Mouse (Mus musculus) limb, embryonic 13.5 days (tissue): ENCODE results near the gene Clmp. TPM values are rescaled to one million over a fixed set of nuclear protein-coding genes. Genes with fewer than 3 reads are reported as not detected.

ENCODE experiments used
- ATAC-seq: fragments of 200-750 bp; cut with Nextera tagmentation; 2 replicates; pipeline ENCODE4 v1.8.0; 2017; ENCODE audit warnings: low read depth, moderate number of reproducible peaks, moderate TSS enrichment; ENCODE audit not compliant: low FRiP score
- H3K27ac ChIP-seq: fragments of 300-500 bp; sonication (generic); 2 replicates; pipeline ENCODE4 v1.5.1; 2015; ENCODE audit warnings: inconsistent platforms, mild to moderate bottlenecking, moderate library complexity
- H3K27me3 ChIP-seq: fragments of 300-500 bp; sonication (generic); 2 replicates; pipeline ENCODE4 v1.6.1; 2015; ENCODE audit warnings: mild to moderate bottlenecking, inconsistent platforms
- H3K36me3 ChIP-seq: fragments of 300-500 bp; sonication (generic); 2 replicates; pipeline ENCODE4 v1.6.1; 2015; ENCODE audit warnings: inconsistent platforms, mild to moderate bottlenecking, moderate library complexity
- H3K4me1 ChIP-seq: fragments of 300-500 bp; sonication (generic); 2 replicates; pipeline ENCODE4 v1.6.1; 2015; ENCODE audit warnings: inconsistent platforms
- H3K4me2 ChIP-seq: fragments of 300-500 bp; sonication (generic); replicated peaks from 2 replicates; pipeline ENCODE4 v1.6.1; 2015; ENCODE audit warnings: inconsistent platforms, mild to moderate bottlenecking, moderate library complexity
- H3K4me3 ChIP-seq: fragments of 300-500 bp; sonication (generic); 2 replicates; pipeline ENCODE4 v1.5.1; 2015; ENCODE audit warnings: moderate library complexity, mild to moderate bottlenecking, inconsistent platforms
- H3K9ac ChIP-seq: fragments of 300-500 bp; sonication (generic); 2 replicates; pipeline ENCODE4 v1.6.1; 2015; ENCODE audit warnings: mild to moderate bottlenecking, inconsistent platforms
- H3K9me3 ChIP-seq: fragments of 300-500 bp; sonication (generic); 2 replicates; pipeline ENCODE4 v1.6.1; 2016; ENCODE audit warnings: inconsistent platforms
- WGBS: fragments of 180-500 bp; shearing (Covaris S2); methylation state at CpG from one replicate; pipeline ENCODE4 v1.1.7; 2015; 5-methylcytosine and 5-hydroxymethylcytosine counted together
- polyA plus RNA-seq: library from polyadenylated mRNA; unstranded; fragments of >200 nt; fragmentation: Nextera tagmentation; extraction: Ambion mirVana; gene quantifications from 2 replicates; pipeline ENCODE4 v1.2.1, GENCODE M21; 2015

Clmp gene
- polyA plus RNA-seq, 1 experiment from 2014 or later, result 62.8 TPM

DNA sequence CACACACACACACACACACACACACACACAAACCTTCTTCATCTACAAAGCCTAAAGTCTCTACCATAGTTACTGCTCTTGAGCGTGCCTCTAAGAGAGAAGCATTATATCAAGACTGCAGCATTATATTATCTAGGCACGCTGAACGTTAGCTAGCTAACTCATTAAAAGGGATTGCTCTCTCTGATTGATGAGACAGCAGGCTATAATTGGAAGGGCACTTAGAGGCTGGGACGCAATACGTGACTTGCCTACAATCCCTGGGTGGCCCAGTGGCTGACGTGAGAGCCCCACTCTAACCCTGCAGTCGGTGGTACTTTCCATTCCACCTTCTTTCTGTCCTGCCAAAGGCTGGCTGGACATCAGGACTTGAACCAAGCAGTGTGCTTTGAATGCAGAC lies 35.1 kb downstream of the Clmp start:
- no peak overlapping the region for H3K4me3 ChIP-seq
- WGBS, result 37% methylated on average over 7 of the region's 7 CpGs
- ATAC-seq, result no peak
- no peak overlapping the region for H3K9ac ChIP-seq
- no peaks in the 10 kb centered on the region for H3K27me3 ChIP-seq
- H3K4me2 ChIP-seq, result no peak overlapping the region
- peaks cover 8% of the 10 kb centered on the region; the same call in 1 of the 2 replicates for H3K36me3 ChIP-seq
- H3K9me3 ChIP-seq, result no peaks in the 10 kb centered on the region
- no peak overlapping the region for H3K27ac ChIP-seq
- peaks cover 54% of the 10 kb centered on the region for H3K4me1 ChIP-seq

GRCm38 (mm10) chr9:40723311-40723772 lies 37.6 kb downstream of the Clmp start:
- no peak for ATAC-seq
- Histone ChIP-seq H3K36me3 (peaks cover 12% of the 10 kb centered on the region; the same call in 1 of the 2 replicates), H3K9ac (no peak overlapping the region), H3K9me3 (no peaks in the 10 kb centered on the region), H3K4me1 (peaks cover 36% of the 10 kb centered on the region), H3K27ac (no peak overlapping the region), H3K4me3 (no peak overlapping the region), H3K27me3 (no peaks in the 10 kb centered on the region), H3K4me2 (no peak overlapping the region)
- WGBS, result 45% methylated on average over 2 of the region's 2 CpGs

DNA sequence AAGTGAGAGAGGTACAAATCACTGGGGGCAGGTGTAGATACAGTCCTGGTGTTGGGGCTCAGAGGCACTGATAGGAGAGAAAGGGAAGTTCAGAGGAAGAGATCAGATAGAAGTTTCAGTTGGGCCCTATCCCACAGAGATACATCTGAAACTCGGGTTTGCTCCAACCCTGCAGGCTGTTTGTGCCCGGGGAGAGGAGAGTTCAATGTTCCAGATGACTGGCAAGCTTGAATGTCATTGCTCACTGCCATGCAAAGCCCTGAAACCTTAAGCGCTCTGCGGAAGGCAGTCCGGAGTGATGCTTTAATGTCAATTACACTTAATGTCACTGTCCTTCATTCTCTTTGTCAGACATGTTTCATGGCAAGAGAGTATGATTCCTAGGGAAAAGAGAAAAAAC lies 39.2 kb downstream of the Clmp start:
- H3K4me3 ChIP-seq, result no peak overlapping the region
- H3K36me3 ChIP-seq, result 0 out of 2 replicates have a peak, but pooled peaks cover 12% of the 10 kb centered on the region
- no peak for ATAC-seq
- 63% methylated on average over 5 of the region's 5 CpGs for WGBS
- H3K9me3 ChIP-seq, result no peaks in the 10 kb centered on the region
- H3K27ac ChIP-seq, result no peak overlapping the region
- no peaks in the 10 kb centered on the region for H3K27me3 ChIP-seq
- H3K4me2 ChIP-seq, result no peak overlapping the region
- peaks cover 36% of the 10 kb centered on the region for H3K4me1 ChIP-seq
- no peak overlapping the region for H3K9ac ChIP-seq

DNA sequence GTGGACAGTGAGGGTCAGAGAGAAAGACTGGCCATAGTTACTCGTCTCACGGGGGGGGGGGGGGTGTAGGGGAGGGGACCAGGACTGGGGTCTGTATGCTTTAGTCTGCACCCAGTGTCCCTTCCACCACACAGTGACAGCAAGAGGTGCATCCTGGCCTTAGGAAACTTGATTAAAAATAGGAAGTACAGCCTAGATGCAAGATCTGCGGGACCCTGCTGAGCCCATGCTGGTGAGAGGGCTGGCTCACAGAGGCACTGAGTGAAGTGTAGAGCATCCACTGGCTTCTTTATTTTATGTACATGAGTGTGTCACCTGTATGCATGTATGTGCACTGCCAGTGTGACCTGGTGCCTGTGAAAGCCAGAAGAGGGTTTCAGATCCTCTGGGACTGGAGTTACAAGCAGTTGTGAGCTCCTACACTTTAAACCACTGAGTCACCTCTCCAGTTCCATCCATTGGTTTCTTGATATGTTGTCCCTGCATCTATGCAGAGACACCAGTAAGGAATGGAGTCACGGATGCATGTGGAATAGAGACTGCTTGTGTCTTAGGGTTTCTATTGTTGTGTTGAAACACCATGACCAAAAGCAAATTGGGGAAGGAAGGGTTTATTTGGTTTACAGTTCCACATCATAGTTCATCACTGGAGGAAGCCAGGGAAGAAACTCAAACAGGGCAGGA lies 41.5 kb downstream of the Clmp start:
- 88% methylated on average over 4 of the region's 4 CpGs for WGBS
- no peak overlapping the region for H3K4me3 ChIP-seq
- no peak for ATAC-seq
- no peak overlapping the region for H3K4me2 ChIP-seq
- no peaks in the 10 kb centered on the region for H3K27me3 ChIP-seq
- peaks cover 52% of the 10 kb centered on the region for H3K4me1 ChIP-seq
- H3K9me3 ChIP-seq, result no peaks in the 10 kb centered on the region
- 0 out of 2 replicates have a peak, but pooled peaks cover 7% of the 10 kb centered on the region for H3K36me3 ChIP-seq
- no peak overlapping the region for H3K9ac ChIP-seq
- H3K27ac ChIP-seq, result 0 out of 2 replicates have a peak overlapping the region, but pooled peaks have one; percentile 22

DNA sequence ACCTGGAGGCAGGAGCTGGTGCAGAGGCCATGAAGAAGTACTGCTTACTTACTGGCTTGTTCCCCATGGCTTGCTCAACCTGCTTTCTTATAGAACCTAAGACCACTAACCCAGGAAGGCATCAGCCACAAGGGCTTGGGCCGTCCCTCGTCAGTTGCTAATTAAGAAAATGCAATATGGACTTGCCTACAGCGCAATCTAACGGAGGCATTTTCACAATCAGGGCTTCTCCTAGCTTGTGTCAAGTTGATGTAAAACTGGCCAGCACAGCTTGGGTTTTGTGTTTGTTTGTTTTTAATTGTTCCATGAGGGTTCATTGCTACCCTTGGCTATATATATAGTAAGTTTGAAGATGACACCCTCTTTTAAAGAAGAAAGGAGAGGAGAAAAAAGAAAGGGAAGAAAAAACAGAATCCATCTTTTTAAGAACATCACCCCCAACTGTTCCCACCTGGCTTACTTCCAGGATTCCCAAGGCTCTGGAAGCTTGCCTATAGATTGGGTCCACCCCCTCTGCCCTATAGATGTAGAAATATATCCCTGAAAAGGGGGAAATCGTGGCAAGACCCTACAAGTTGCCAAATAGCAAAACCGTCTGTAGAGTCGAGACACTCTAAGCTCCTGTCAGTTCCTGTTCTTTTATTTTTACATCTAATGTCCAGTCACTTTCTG lies 42.2 kb downstream of the Clmp start:
- peaks cover 52% of the 10 kb centered on the region for H3K4me1 ChIP-seq
- WGBS, result 78% methylated on average over 7 of the region's 7 CpGs
- no peak for ATAC-seq
- no peak overlapping the region for H3K4me3 ChIP-seq
- no peaks in the 10 kb centered on the region for H3K9me3 ChIP-seq
- H3K4me2 ChIP-seq, result no peak overlapping the region
- H3K36me3 ChIP-seq, result 0 out of 2 replicates have a peak, but pooled peaks cover 7% of the 10 kb centered on the region
- no peaks in the 10 kb centered on the region for H3K27me3 ChIP-seq
- no peak overlapping the region for H3K9ac ChIP-seq
- H3K27ac ChIP-seq, result 0 out of 2 replicates have a peak overlapping the region, but pooled peaks have one; percentile 22

GRCm38 (mm10) chr9:40730302-40730700 lies 44.5 kb downstream of the Clmp start:
- ATAC-seq, result peak; percentile 0; the same call in 1 of the 2 replicates
- Histone ChIP-seq H3K9me3 (no peaks in the 10 kb centered on the region), H3K4me3 (peak overlapping the region; percentile 37), H3K9ac (peak overlapping the region; percentile 54), H3K4me2 (peak overlapping the region; percentile 75), H3K27me3 (no peaks in the 10 kb centered on the region), H3K27ac (peak overlapping the region; percentile 99), H3K4me1 (peaks cover 36% of the 10 kb centered on the region), H3K36me3 (0 out of 2 replicates have a peak, but pooled peaks cover 7% of the 10 kb centered on the region)
- 24% methylated on average over 12 of the region's 12 CpGs for WGBS

DNA sequence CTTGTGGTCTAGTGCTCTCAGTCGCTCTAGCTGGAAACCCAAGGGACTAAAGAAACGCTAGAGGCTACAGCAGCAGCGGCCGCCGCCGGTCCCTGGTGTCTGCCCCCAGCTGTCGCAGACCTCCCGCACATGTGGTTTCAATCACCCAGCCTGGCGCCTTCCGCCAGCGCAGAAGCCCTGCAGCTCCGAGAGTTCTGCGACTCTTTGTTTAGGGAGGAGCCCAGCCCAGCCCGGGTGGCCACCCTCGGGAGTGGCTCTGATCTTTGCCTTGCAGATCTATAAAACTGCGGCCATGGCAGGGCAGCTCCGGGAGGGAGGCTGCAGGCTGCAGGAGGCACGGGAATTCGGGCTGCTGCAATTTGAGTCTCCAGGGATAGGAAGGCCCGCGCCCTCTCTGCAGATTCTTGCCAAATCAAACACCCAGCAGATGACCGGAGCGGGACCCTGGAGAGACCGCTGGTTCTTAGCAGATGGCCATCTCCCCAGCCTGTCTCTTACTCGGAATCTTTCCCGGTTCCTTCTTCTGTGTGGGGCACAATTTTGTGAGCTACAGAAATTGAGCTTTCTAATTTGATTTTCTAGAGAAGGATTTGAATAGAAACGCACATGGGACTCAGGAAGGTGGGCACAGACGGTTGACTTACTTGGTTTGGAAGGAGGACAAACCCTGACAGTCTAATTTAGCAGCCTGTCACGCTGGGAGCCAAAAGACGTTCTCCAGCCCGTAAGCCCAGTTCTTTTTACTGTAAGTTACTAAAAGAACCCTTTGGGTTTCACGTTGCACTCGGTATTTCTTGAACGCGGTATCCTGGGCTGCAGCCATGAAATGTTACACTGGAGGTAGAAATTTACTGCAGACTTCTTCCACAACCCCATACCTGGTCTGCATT lies 45.2 kb downstream of the Clmp start:
- Histone ChIP-seq H3K9me3 (no peaks in the 10 kb centered on the region), H3K36me3 (0 out of 2 replicates have a peak, but pooled peaks cover 7% of the 10 kb centered on the region), H3K4me1 (peaks cover 31% of the 10 kb centered on the region), H3K9ac (peak overlapping the region; percentile 54), H3K4me3 (peak overlapping the region; percentile 37), H3K27me3 (no peaks in the 10 kb centered on the region), H3K4me2 (peak overlapping the region; percentile 75), H3K27ac (peak overlapping the region; percentile 99)
- ATAC-seq, result peak; percentile 79
- WGBS, result under 1% methylated on average over 35 of the region's 35 CpGs

GRCm38 (mm10) chr9:40731591-40732048 lies 45.9 kb downstream of the Clmp start:
- Histone ChIP-seq H3K9me3 (no peaks in the 10 kb centered on the region), H3K4me2 (peak overlapping the region; percentile 75), H3K4me1 (peaks cover 31% of the 10 kb centered on the region), H3K27me3 (no peaks in the 10 kb centered on the region), H3K36me3 (0 out of 2 replicates have a peak, but pooled peaks cover 7% of the 10 kb centered on the region), H3K9ac (peak overlapping the region; percentile 54; the same call in 1 of the 2 replicates), H3K27ac (peak overlapping the region; percentile 99), H3K4me3 (peak overlapping the region; percentile 37)
- WGBS, result 3% methylated on average over 7 of the region's 7 CpGs
- ATAC-seq, result peak; percentile 48

DNA sequence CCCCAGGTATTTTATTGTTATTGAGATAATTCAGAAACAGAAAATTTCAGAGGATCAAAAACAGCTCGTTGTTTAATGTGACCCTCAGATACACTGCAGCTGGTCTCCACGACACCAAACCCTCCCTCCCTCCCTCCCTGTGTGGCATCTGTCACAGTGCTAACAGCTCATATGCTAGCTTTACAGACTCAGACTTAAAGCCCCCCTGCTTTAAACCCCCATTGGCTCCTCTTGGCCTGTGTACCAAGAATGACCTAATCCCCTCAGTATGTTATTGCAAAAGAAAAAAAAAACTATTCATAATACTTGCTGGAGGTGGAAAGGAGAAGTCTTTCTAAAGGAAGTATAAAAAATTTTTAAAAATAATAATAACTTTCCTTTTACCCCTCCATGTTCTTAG lies 46.5 kb downstream of the Clmp start:
- Histone ChIP-seq H3K9ac (no peak overlapping the region), H3K4me3 (no peak overlapping the region; the same call in 1 of the 2 replicates), H3K4me1 (peaks cover 29% of the 10 kb centered on the region), H3K27ac (peak overlapping the region; percentile 99), H3K36me3 (0 out of 2 replicates have a peak, but pooled peaks cover 7% of the 10 kb centered on the region), H3K4me2 (peak overlapping the region; percentile 75), H3K9me3 (no peaks in the 10 kb centered on the region), H3K27me3 (no peaks in the 10 kb centered on the region)
- 2% methylated on average over 2 of the region's 2 CpGs for WGBS
- ATAC-seq, result peak; percentile 68; the same call in 1 of the 2 replicates

- Histone ChIP-seq H3K4me3 (no peak overlapping the region), H3K9ac (no peak overlapping the region), H3K9me3 (no peaks in the 10 kb centered on the region), H3K27ac (no peak overlapping the region), H3K27me3 (no peaks in the 10 kb centered on the region), H3K36me3 (no peaks in the 10 kb centered on the region), H3K4me1 (peaks cover 13% of the 10 kb centered on the region), H3K4me2 (no peak overlapping the region)
- 78% methylated on average over 6 of the region's 6 CpGs for WGBS
- ATAC-seq, result no peak
These were observed 51.4 kb downstream of the Clmp start for GRCm38 (mm10) chr9:40737117-40737516.

GRCm38 (mm10) chr9:40743525-40744034 lies 57.8 kb downstream of the Clmp start:
- Histone ChIP-seq H3K4me2 (no peak overlapping the region), H3K9ac (no peak overlapping the region), H3K36me3 (peaks cover 21% of the 10 kb centered on the region), H3K9me3 (no peaks in the 10 kb centered on the region), H3K27me3 (no peaks in the 10 kb centered on the region), H3K4me3 (no peak overlapping the region), H3K4me1 (peaks cover 33% of the 10 kb centered on the region), H3K27ac (peak overlapping the region; percentile 52; the same call in 1 of the 2 replicates)
- ATAC-seq, result no peak
- 59% methylated on average over 7 of the region's 7 CpGs for WGBS
